Mouse (Mus musculus) G1E-ER4 (cell line): Measurements from ENCODE around the gene Enpp1. TPM values are rescaled to one million over a fixed set of nuclear protein-coding genes. Genes with fewer than 3 reads are reported as not detected.

Experiments used
- GATA1 ChIP-seq: IDR thresholded peaks from one replicate; pipeline ENCODE4 v1.8.0; 2012; ENCODE audit warnings: low read length, inconsistent platforms
- polyA plus RNA-seq: library from polyadenylated mRNA; stranded (reverse); fragments of >175 nt; gene quantifications from 2 replicates; pipeline ENCODE4 v1.2.3, GENCODE M21; 2012

The Enpp1 gene
- polyA plus RNA-seq, 1 experiment = not detected

DNA sequence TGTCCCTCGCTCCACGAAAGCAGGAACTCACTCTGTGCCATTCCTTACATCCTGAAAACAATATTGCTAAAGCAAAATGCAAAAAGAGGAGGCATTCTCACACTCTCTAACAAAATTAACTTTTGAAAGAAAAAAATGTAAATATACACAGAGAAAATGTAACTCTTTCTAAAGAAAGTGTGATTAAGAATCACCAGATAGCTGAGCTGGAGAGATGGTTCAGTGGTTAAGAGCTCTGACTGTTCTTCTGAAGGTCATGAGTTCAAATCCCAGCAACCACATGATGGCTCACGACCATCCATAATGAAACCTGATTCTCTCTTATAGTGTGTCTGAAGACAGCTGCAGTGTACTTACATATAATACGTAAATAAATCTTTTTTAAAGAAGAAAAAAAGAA lies 7.4 kb upstream of the Enpp1 start:
- no peak for TF ChIP-seq GATA1

DNA sequence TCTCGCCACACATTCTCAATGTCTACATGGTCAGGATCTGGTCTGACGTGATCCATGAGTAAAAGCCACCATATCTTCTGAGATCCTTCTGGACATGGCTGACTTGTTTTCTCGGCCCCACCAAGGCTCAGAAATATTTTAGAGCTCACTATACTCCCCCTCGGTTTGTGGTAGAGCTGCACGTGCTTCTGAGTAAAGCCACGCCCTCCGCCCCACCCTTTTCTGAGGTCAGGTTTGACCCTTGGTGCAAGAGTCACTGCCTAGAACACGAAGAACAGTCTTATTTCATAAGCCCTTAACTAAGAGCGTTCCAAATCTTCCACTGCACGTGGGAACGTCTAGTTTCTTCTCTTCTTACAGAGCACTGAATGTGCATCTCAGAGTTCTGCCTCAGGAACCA lies 6.8 kb upstream of the Enpp1 start:
- no peak for TF ChIP-seq GATA1

DNA sequence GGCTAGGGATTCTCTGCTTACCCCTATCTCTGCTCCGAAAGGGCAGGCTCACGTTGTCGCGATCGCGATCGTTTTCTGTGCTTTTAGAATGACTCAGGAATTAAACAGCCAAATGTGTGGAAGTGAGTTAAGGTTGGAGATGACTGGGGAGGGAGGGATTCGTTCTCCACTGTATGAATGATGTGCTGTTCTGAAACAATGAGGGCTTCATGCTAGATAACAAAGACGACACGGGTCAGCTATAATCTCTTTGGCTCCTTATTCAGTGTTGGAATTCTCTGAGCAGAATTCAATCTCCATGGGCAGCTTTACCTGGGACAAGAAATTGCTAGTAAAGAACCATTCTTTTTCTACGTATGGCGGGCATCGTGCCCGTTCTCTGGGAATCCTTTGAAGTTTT lies 6.1 kb upstream of the Enpp1 start:
- no peak for TF ChIP-seq GATA1

DNA sequence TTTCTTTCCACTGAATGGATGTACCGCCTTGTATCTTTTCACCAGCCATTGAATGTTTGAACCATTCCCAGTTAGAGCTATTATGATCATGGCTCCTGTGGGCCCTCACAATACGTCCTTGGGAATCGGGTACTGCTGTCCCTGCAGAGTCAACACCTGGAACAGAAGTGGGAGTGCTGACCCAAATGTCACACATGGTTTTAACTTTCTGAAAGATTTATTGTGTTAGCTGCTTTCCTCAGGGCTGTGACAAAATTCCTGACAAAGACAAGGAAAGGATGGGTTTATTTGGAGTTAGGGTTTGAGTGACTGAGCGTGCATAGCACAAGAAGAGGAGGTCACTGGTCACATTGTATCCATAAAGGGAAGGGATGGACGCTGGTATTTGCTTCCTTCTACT lies 4.3 kb upstream of the Enpp1 start:
- no peak for TF ChIP-seq GATA1

DNA sequence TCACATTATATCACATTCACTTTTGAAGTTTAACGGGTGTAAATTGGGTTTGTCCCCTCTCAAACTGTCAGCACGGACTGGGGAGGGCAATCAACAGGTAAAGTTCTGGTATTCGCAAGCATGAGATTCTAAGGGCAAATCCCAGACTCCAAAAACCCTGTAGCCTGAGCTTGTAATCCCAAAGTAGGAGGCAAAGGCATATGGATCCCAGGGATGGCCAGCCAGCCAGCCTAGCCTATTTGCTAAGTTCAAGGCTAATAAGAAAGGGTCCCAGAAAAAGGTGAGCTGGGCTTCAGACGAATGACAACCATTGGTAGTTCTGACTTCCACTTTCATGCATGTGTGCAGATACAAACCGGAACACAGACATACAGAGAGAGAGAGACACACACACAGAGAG lies 942 bp upstream of the Enpp1 start:
- no peak for TF ChIP-seq GATA1

DNA sequence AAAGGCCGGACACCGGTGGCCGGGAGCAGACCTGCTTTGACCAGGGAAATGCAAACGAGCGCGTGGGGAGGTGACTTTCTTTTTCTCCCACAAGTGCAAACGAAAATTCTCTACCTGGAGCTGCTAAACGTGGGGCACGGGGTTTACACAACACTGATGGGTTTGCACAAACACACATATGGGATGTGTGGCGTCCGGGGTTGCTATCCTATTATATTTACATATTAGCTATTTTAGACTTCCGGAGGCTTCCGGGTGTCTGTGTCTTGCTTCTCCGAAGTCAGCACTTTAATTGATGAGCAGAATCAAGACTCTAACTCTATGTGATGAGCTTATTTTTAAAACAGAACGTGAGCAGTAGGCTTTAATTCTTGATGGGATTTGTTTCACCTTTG lies 405 bp upstream of the Enpp1 start:
- TF ChIP-seq GATA1 = no peak

DNA sequence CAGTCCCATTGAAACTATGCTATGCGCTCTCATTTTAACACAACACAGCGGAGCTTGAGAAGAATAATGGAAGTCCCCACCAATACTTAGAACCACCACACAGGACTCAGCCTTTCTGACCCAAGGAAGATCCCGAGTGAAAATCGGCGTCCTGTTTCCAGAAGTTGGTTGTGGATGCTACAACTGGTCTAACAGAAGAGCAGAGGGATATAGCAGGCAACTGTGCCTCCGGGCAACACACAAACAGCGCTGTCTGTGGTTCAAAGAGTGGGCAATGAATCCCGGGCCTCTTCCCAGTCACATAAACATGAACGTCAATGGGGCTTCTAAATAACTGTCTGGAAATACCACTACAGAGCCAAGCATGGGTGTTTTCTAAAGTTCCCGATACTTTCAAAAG lies 888 bp downstream of the Enpp1 start:
- TF ChIP-seq GATA1 = no peak

DNA sequence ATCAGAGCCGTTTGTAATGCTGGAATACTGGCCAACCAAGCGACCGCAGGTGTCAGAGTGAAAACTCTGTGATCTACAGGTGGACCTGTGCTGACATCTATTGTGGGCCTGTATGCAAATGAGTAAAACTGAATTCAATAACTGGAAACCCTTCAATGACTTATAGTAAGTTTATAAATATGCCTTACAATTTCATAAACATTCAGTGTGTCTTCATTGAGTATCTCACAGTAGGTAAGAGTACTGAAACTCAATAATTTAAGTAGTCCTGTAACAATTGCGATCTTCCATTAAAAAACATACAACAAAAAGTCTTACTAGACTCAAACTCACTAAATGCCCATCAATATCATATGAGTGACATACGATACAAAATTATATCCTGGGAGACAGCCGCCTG lies 1.6 kb downstream of the Enpp1 start:
- no peak for TF ChIP-seq GATA1

DNA sequence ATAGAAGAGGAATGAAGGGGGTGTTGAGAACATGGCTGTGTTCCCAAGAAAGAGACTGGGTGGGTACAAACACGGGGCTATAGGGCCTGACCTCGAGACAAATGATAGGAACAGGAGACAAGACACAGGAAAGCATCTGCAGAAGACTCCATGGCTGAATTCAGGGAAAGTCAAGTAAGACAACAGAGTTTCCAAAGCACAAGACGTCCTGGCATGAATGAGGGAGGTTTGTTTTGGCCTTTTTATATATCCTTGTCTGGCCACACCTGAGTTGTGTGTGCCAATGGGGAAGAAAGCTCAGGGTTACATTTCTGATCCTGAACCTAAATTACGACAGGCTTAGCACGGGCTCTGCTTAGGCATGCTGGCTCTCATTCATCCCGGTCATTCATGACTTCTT lies 4.2 kb downstream of the Enpp1 start:
- TF ChIP-seq GATA1 = no peak

DNA sequence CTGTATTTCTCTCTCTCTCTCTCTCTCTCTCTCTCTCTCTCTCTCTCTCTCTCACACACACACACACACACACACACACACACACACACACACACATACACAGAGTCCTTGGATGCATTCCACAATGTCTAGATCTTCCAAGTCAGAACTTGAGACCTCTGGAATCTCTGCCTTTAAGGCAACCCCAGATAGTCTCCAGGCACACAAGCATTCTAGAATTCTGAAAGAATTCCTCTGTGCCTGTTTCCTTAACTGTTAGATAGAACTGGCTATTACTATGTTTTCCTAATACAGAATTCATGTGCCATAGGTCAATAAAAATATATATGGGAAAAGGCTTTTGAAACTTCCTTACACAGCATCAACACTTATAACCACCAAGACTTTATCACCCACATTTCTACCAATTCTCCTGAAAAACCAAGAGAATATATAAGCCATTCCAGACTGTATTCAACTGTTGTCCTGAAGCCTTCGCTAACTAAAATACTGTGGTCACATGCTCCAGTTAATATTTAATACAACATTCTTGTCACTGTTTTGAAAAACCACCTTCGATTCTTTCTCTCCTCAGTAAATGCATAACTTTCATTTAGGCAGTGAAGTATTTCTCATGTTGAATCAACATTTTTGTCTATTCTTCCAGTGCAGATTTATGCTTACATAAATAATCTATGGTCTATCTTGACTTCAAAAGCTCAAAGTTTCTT lies 5.4 kb downstream of the Enpp1 start:
- no peak for TF ChIP-seq GATA1

DNA sequence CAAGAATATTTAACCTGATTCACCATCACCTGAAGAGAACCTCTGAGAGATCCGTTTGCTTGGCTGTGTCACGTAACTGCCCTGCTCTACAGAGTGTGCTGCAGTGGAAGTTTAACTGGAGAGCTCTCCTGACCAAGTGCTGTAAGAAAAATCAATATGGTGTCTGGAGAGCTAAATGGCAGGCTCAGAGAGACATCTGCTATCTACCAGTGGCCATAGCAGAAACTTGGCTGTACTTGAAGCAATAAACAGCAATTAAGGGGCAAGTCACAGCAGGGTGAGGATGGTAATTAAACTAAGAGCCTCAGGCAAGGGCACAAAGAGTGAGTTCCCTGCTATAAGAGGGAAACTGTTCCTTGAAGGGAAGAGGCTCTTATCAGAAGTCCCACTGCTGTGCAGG lies 9.3 kb downstream of the Enpp1 start:
- no peak for TF ChIP-seq GATA1

DNA sequence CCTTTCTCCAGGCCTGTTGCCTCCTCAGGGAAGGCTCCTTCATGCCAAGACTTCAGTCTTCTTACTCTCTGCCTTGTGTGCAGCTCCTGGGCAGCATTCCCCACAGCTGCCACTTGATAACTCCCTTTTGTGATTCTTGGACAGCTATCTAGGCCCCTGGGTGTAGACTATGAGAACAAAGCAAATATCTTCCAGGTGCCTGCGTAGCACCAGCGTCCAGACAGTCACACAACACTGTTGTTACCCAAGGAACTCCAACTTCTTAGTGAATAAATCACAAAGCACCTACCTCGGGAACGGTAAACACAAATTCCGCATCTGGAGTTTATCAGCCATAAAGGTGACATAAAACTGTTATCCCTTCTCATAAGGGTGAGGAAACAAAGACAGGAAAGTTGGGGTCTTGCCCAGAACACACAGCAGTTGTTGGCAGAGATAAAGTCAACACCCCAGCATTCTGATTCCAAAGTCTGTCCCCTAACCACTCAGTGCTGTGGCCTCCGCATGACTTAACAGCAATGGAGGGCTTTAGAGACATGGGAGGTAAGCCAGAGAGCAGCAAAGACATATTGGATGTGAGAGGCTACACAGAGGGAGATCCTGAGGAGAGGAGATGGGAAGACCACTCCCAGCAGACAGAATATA lies 13.7 kb downstream of the Enpp1 start:
- TF ChIP-seq GATA1 = no peak

DNA sequence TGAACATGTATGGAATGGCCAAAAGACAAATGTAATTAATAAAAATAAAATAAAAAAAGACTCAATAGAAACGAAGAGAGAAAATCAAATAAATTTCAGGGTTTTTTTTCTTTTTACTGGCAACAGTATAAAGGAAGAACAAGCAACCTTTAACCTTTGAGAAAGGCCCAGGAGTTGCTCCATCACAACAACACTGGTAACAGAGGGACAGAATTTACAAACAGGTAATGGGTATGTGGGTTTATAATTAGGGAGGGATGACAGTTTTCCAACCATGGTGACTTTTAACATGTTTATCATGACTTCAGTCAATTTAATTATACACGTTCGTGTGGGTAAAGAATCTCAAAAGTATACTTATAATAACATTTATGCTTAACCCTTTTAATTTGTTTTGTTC lies 15.2 kb downstream of the Enpp1 start:
- TF ChIP-seq GATA1 = no peak

DNA sequence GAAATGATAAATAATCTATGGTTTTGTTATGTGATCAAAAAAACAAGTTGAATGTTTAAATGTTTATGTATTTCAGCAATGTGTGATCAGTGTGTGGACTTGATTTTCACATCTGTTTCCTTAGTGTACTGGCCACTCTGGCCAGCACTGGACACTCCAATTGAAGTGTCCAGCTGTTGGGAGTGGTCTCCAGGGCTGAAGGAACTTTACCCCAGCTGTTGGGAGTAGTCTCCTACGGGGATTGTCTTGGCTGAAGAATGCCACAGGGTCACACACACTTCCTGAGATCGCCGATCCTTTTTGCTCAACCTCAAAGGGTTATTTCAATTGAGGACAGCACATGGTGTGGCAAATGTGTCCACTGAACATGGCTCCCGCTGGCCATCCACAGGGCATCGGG lies 16.2 kb downstream of the Enpp1 start:
- TF ChIP-seq GATA1 = no peak

DNA sequence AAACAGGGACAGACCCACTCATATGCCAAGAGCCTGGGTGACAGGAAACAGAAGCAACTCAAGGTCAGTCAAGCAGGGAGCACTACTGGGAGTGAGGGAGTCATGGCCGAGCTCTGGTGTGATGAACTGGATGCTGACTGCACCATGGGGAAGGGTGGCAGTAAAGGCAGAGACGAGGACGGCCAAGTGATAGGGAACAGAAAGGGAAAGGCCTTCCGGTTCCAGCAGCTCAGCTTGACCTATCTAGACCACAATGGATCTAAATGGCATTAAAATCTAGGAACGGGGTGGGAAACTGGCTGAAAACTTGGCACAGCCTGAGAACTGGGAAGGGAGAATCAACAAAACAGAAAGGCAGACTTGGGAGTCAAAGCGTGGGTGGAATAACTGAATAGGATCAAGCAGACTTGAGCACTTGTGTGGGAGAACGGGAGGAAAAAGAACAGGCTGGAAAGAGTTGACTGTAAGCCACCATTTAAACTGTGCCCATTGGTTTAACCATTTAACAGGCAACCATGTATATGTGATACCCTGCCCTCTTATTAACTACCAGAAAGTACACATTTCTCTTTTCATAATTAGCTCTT lies 29.3 kb downstream of the Enpp1 start:
- no peak for TF ChIP-seq GATA1

DNA sequence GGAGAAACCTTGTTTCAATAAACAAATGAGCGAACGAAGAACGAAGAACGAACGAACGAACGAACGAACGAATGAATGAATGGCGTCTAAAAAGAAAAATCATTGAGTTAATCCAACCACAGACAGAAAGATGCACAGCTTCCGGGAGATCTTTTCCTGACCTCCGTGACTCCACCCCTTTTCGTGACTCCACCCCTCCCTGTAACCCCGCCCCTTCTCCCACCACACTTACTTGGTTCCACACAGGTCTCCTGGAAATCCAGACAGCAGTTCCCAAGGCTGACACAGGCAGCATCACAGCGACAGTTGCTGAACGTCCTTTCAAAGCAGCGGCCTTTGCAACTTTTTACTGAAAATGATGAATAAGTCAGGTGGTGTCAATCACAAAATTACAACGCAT lies 34.3 kb downstream of the Enpp1 start:
- TF ChIP-seq GATA1 = no peak

DNA sequence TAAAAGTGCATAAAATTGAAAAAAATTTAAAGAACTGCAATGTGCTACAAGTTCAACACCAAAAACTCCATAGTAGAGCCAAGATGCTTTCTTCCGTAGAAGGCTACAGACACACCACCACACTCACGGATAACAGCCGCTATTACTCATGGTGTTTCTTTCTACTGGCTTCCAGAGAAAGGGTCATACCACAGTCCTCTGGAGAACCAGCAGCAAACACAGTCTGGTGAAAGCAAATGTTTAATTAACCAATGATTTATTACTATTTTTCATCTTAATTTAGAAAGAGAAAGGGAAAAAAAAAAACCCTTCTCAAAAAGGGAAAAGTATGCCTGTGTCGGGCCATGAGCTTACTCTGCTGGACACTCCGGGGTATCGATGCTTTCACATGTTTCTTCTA lies 37.7 kb downstream of the Enpp1 start:
- no peak for TF ChIP-seq GATA1

DNA sequence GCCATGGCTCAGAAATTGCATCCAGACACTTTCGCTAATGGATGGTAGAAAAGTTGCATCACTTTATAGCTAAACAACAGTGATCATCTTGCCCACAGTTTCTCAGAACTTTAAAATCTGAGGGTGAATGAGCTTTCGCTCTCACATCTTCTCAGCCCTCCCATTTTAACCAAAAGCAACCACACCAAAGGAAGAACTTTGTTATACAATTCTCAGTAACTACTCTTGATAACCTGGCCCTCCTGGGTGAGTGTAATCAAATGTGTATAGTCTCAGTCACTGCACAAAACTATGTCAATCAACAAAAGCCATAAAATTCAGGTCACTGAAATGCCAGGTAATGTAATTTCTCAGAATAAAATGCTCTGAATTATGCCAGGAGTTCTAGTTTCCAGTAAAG lies 39.0 kb downstream of the Enpp1 start:
- no peak for TF ChIP-seq GATA1
